Mouse (Mus musculus) bone marrow, adult 2 months (tissue): ENCODE results near the gene H3f3a. TPM values are rescaled to one million over a fixed set of nuclear protein-coding genes. Genes with fewer than 3 reads are reported as not detected.

Source experiments
- H3K27ac ChIP-seq: fragments of 200-500 bp; 2 replicates; pipeline ENCODE4 v1.5.1; 2012; ENCODE audit warnings: low read depth, mild to moderate bottlenecking, control low read depth, inconsistent platforms, low read length; ENCODE audit not compliant: control insufficient read depth, poor library complexity, insufficient read depth
- H3K4me1 ChIP-seq: fragments of 200-500 bp; 2 replicates; pipeline ENCODE4 v1.6.1; 2011; ENCODE audit warnings: low read length; ENCODE audit not compliant: control insufficient read depth, insufficient read depth
- H3K4me3 ChIP-seq: fragments of 200-500 bp; replicated peaks from 2 replicates; pipeline ENCODE3; 2011; ENCODE audit warnings: mild to moderate bottlenecking, low read depth, low read length, control low read depth; ENCODE audit not compliant: control insufficient read depth
- CTCF ChIP-seq: fragments of 200-500 bp; IDR thresholded peaks from 2 replicates; pipeline ENCODE4 v1.5.1; 2011; ENCODE audit warnings: low read length, control low read depth; ENCODE audit not compliant: control insufficient read depth, insufficient read depth
- POLR2A ChIP-seq: fragments of 200-500 bp; IDR thresholded peaks from 2 replicates; pipeline ENCODE4 v1.6.1; 2011; ENCODE audit warnings: low read depth, mild to moderate bottlenecking, control low read depth, low read length, borderline replicate concordance; ENCODE audit not compliant: control insufficient read depth
- WGBS: fragments of 180-500 bp; shearing (Covaris S2); methylation state at CpG from one replicate; pipeline ENCODE4 v1.1.7; 2018; 5-methylcytosine and 5-hydroxymethylcytosine counted together
- polyA plus RNA-seq: library from polyadenylated mRNA; stranded (reverse); fragments of >200 nt; gene quantifications from 2 replicates; pipeline ENCODE4 v1.2.4, GENCODE M21; 2011; ENCODE audit warnings: low replicate concordance; ENCODE audit not compliant: missing spikeins, insufficient read depth, insufficient read length

Gene H3f3a
- polyA plus RNA-seq, 1 experiment, result 682 TPM

- H3K4me1 ChIP-seq, result peaks cover 4% of the 10 kb centered on the region
- TF ChIP-seq CTCF (no peak), POLR2A (peak; percentile 29; the same call in 1 of the 2 replicates)
- peak overlapping the region; percentile 100 for H3K27ac ChIP-seq
- H3K4me3 ChIP-seq, result peak overlapping the region; percentile 99
- under 1% methylated on average over 71 of the region's 71 CpGs for whole genome bisulfite sequencing
Observed at GRCm38 (mm10) chr1:180812463-180813408, 1.0 kb downstream of the H3f3a start.

DNA sequence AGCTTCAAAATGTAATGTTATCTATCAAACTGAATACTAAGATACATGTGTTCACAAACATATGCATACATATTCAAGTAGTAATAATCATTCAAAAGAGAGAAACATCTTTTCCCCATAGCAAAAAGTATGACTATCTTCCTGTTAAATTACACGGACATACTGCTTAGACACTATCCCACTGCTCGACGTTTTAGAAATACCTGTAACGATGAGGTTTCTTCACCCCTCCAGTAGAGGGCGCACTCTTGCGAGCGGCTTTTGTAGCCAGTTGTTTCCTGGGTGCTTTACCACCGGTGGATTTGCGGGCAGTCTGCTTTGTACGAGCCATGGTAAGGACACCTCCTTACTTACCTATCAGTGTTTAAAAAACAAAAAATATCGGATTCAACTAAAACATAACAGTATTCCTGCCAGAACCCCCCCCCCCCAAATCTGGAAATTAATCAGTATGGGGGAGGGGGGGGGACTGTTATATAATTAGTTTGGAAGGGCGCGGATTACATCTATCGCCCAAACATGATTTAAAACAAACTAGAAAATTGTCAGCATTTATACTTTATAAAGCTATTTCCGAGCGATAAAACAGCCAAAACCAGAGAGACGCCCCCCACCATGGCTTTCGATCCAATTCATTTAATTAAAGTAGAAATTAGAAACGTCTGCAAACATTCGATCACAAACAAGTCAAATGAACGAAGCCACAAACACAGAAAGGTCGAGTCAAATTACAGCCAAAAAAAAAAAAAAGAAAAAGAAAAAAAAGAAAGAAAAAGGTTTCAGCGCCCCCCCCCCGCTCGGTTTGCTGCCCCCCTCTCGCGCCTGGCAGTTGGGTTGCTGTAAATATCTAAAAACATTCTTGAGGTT lies 1.9 kb downstream of the H3f3a start:
- peak overlapping the region; percentile 100 for H3K27ac ChIP-seq
- peaks cover 4% of the 10 kb centered on the region for H3K4me1 ChIP-seq
- WGBS, result under 1% methylated on average over 27 of the region's 27 CpGs
- TF ChIP-seq CTCF (peak; percentile 43), POLR2A (no peak)
- H3K4me3 ChIP-seq, result peak overlapping the region; percentile 99

DNA sequence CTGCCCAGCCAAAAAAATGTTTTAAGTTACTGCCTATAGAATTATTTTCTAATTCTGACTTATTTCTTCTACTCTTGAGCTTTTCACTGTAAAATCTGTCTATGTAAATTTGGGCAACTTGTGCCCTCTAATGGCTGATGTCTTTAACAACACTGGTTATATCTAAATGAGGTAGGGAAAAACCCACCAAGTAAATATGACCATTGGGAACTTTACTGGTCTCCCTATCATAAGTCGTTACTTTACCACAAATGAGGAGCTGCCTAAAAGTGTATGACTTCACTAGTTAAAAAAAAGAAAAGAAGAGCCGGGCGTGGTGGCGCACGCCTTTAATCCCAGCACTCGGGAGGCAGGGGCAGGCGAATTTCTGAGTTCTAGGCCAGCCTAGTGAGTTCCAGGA lies 2.8 kb downstream of the H3f3a start:
- TF ChIP-seq CTCF, result no peak
- no peak for TF ChIP-seq POLR2A
- Histone ChIP-seq H3K4me1 (peaks cover 4% of the 10 kb centered on the region), H3K4me3 (no peak overlapping the region), H3K27ac (no peak overlapping the region)
- 20% methylated on average over 7 of the region's 7 CpGs for WGBS

DNA sequence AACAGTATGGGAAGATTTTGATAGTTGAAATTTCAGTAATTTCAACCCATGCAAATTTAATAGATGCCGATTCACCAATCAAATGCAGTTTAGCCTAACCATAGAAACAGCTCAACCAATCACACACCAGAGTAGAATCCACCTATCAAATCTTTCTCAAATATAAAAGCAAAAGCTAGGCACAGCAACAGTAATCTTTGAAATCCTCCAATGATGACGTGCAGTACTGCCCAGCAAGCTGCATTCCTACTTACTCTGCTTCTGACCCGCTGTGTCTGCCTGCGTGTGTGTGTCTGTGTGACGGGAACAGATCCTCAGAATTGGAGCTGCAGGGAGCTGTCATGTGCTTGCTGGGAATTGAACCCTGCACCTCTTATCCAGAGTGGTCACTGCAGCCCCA lies 4.9 kb downstream of the H3f3a start:
- H3K4me3 ChIP-seq, result no peak overlapping the region
- TF ChIP-seq POLR2A, result no peak
- no peak for TF ChIP-seq CTCF
- H3K4me1 ChIP-seq, result peaks cover 4% of the 10 kb centered on the region
- 87% methylated on average over 5 of the region's 5 CpGs for WGBS
- no peak overlapping the region for H3K27ac ChIP-seq

DNA sequence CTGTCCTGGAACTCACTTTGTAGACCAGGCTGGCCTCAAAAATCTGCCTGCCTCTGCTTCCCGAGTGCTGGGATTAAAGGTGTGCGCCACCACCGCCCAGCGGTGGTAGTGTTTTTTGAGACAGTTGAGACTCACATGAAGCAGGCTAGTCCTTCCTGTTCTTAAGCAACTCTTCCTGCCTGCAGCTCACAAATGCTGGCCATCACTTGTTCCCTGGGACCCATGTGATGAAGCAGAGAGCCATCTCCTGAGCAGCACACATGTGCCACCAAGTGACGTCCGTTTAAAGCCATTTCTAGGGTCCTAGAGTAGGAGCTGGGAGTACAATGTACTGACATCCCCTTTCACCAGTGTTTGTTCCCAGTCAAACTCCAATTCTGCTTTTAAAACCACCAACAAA lies 9.9 kb downstream of the H3f3a start:
- Histone ChIP-seq H3K4me1 (peaks cover under 1% of the 10 kb centered on the region; the same call in 1 of the 2 replicates), H3K27ac (no peak overlapping the region), H3K4me3 (no peak overlapping the region)
- TF ChIP-seq CTCF (no peak), POLR2A (no peak)
- WGBS, result 53% methylated on average over 6 of the region's 6 CpGs

DNA sequence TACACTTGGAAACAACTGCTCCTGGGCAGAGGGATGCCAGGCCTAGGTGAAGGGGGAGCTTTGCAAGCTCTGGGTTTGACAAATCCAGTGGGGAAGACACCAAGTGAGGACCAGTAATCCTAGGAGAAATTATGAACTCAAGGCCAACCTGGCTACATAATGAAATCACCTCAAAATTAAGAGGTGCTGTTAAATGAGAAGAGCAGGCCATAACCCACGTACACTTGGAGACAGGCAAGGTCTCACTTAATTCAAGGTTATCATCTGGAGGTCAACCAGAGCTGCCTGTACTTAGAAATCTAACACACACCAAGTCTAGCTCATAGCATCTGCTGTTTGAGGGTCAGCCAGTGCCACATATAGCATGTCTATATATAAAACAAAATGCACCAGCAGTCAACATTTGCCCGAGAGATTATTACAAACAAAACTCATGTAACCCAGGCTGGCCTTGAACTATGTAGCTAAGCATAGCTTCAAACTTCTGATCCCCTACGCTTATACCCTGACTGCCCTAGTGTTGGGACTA lies 12.2 kb downstream of the H3f3a start:
- H3K4me1 ChIP-seq, result no peaks in the 10 kb centered on the region; the same call in none of the 2 replicates
- H3K4me3 ChIP-seq, result no peak overlapping the region
- WGBS, result 92% methylated on average over 3 of the region's 3 CpGs
- TF ChIP-seq POLR2A (no peak), CTCF (no peak)
- H3K27ac ChIP-seq, result no peak overlapping the region

- no peak overlapping the region for H3K4me3 ChIP-seq
Observed at GRCm38 (mm10) chr1:180800814-180801213, 12.9 kb downstream of the H3f3a start.

More at GRCm38 (mm10) chr1:180800814-180801213, 12.9 kb downstream of the H3f3a start:
- WGBS, result 77% methylated on average over 2 of the region's 2 CpGs
- H3K27ac ChIP-seq, result no peak overlapping the region
- no peaks in the 10 kb centered on the region; the same call in none of the 2 replicates for H3K4me1 ChIP-seq
- TF ChIP-seq CTCF (no peak), POLR2A (no peak)
